Mouse (Mus musculus) mammary gland, adult 2 months (tissue): ENCODE results near the gene Clip2. TPM values are rescaled to one million over a fixed set of nuclear protein-coding genes. Genes with fewer than 3 reads are reported as not detected.

Source experiments
- polyA plus RNA-seq: library from polyadenylated mRNA; depleted of rRNA; stranded (reverse); fragments of >200 nt; gene quantifications from 2 replicates; pipeline ENCODE4 v1.2.3, GENCODE M21; 2012; ENCODE audit warnings: low replicate concordance; rRNA removed

Clip2 gene
- polyA plus RNA-seq: 13.9 and 24.0 TPM in 2 replicates

GRCm38 (mm10) chr5:134552110-134552972 is at the start of gene Clip2:
TSS of gene Clip2 (minus strand) at chr5:134552434.

DNA sequence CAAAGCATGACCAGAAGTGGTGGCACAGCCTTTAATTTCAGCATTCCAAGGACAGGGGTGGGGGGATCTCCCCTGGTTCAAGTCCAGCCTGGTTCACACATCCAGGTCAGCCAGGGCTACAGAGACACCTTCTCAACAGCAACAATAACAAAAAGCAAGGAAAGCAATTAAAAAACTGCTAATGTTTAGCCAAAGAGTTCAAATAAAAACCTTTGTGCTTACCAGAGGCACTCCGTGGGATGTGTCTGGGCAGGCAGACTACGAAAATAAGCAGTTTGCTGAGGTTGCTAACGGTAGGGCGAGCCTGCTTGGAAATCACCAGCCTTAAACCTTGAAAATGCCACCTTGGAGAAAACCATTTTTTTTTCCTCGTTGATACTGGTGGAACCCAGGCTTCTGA is 28.9 kb upstream of the Clip2 start, which contains the start of gene Rfc2:
TSS of gene Rfc2 (plus strand) at position 221 of the 400 bp plus-strand sequence.

DNA sequence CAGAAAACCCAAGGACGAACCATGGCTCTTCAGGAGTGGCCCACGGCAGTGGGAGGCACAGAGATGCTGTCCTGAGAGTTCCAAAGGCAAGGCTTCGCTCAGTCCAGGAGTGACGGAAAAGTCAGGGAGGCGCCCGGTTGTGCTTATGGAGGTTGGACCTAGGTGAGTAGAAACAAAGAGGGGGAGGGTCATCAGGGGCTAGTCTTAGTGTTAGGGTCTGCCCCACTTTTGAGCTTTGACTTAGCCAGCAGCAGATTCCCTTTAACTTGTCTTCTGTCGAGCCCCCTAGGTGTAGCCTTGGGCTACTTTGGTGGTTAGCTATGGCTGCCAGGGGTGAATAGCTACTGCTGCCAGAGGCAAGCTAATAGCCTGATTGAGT is 7.8 kb upstream of the Clip2 start, which contains the start of gene Syna:
TSS of gene Syna (minus strand) at position 101 of the 379 bp plus-strand sequence.

GRCm38 (mm10) chr5:134456503-134456962 is 95.7 kb downstream of the Clip2 start, which contains the start of gene Gtf2ird1:
TSS of gene Gtf2ird1 (minus strand) at chr5:134456716.

Other genes starting within 250 kb of the Clip2 start
- gene Gtf2i, start 237.7 kb downstream of the Clip2 start, polyA plus RNA-seq: 59.4 and 75.3 TPM in 2 replicates
- gene Gtf2ird1, start 95.7 kb downstream of the Clip2 start, polyA plus RNA-seq: 16.0 and 23.8 TPM in 2 replicates
- gene Syna, start 7.7 kb upstream of the Clip2 start, polyA plus RNA-seq: 0.13 and 0.17 TPM in 2 replicates
- 50.2 and 59.8 TPM in 2 replicates for gene Rfc2, start 28.9 kb upstream of the Clip2 start, polyA plus RNA-seq
- gene Lat2, start 62.6 kb upstream of the Clip2 start, polyA plus RNA-seq: 14.1 and 20.9 TPM in 2 replicates
- 186 and 196 TPM in 2 replicates for gene Eif4h, start 87.1 kb upstream of the Clip2 start, polyA plus RNA-seq
- gene Limk1, start 136.2 kb upstream of the Clip2 start, polyA plus RNA-seq: 21.5 and 37.1 TPM in 2 replicates
- 129 and 229 TPM in 2 replicates for gene Eln, start 194.9 kb upstream of the Clip2 start, polyA plus RNA-seq